Mouse (Mus musculus) liver, postnatal 0 days (tissue): Measurements from ENCODE around the gene Slfnl1. TPM values are rescaled to one million over a fixed set of nuclear protein-coding genes. Genes with fewer than 3 reads are reported as not detected.

Experiments used
- ATAC-seq: fragments of 200-750 bp; cut with Nextera tagmentation; 2 replicates; pipeline ENCODE4 v1.8.0; 2017; ENCODE audit warnings: mild to moderate bottlenecking, moderate library complexity
- DNase-seq: peaks from one replicate; pipeline ENCODE4 v3.0.0-alpha.2; 2016
- H3K27ac ChIP-seq: fragments of 300-500 bp; sonication (generic); 2 replicates; pipeline ENCODE4 v1.5.1; 2014; ENCODE audit warnings: antibody characterized with exemption, moderate library complexity, mild to moderate bottlenecking, low read depth
- H3K27me3 ChIP-seq: fragments of 300-500 bp; sonication (generic); 2 replicates; pipeline ENCODE4 v1.6.1; 2014; ENCODE audit warnings: low read length, control low read depth, mixed read lengths; ENCODE audit not compliant: insufficient read depth
- H3K36me3 ChIP-seq: fragments of 300-500 bp; sonication (generic); replicated peaks from 2 replicates; pipeline ENCODE4 v1.6.1; 2014; ENCODE audit warnings: mild to moderate bottlenecking, control low read depth, low read length, moderate library complexity, mixed read lengths; ENCODE audit not compliant: insufficient read depth
- H3K4me1 ChIP-seq: fragments of 300-500 bp; sonication (generic); 2 replicates; pipeline ENCODE4 v1.6.1; 2014; ENCODE audit warnings: antibody characterized with exemption, mild to moderate bottlenecking, control low read depth; ENCODE audit not compliant: insufficient read depth
- H3K4me2 ChIP-seq: fragments of 300-500 bp; sonication (generic); 2 replicates; pipeline ENCODE4 v1.6.1; 2014; ENCODE audit warnings: low read depth, mild to moderate bottlenecking, low read length, moderate library complexity, mixed read lengths
- H3K4me3 ChIP-seq: fragments of 300-500 bp; sonication (generic); 2 replicates; pipeline ENCODE4 v1.5.1; 2014; ENCODE audit warnings: low read depth, low read length
- H3K9ac ChIP-seq: fragments of 300-500 bp; sonication (generic); replicated peaks from 2 replicates; pipeline ENCODE4 v1.6.1; 2014; ENCODE audit warnings: mild to moderate bottlenecking, moderate library complexity
- H3K9me3 ChIP-seq: fragments of 300-500 bp; sonication (generic); 2 replicates; pipeline ENCODE4 v1.6.1; 2016; ENCODE audit warnings: mild to moderate bottlenecking, control low read depth, low read length, mixed read lengths
- CTCF ChIP-seq: sonication (generic); IDR thresholded peaks from 2 replicates; pipeline ENCODE4 v1.5.1; 2016; ENCODE audit warnings: antibody characterized with exemption, low read depth
- EP300 ChIP-seq: IDR thresholded peaks from 2 replicates; pipeline ENCODE4 v1.6.1; 2016; ENCODE audit warnings: antibody characterized with exemption, low read depth, mild to moderate bottlenecking
- WGBS: fragments of 180-500 bp; shearing (Covaris S2); extraction: QIAGEN DNeasy Blood & Tissue Kit; methylation state at CpG from one replicate; pipeline ENCODE4 v1.1.7; 2014; ENCODE audit not compliant: insufficient replicate concordance; 5-methylcytosine and 5-hydroxymethylcytosine counted together
- polyA plus RNA-seq: library from polyadenylated mRNA; unstranded; fragments of >200 nt; fragmentation: Nextera tagmentation; extraction: Ambion mirVana; gene quantifications from 2 replicates; pipeline ENCODE4 v1.2.1, GENCODE M21; 2015

Slfnl1 gene
- not detected in 2 replicates for polyA plus RNA-seq

- peaks cover 22% of the 10 kb centered on the region; the same call in 1 of the 2 replicates for H3K36me3 ChIP-seq
- no peak for ATAC-seq
- 76% methylated on average over 6 of the region's 6 CpGs for WGBS
- no peaks in the 10 kb centered on the region for H3K9me3 ChIP-seq
- no peak for DNase-seq
- H3K4me2 ChIP-seq: no peak within 1 kb of the TSS
- no peaks in the 10 kb centered on the region for H3K27me3 ChIP-seq
- no peak within 1 kb of the TSS for H3K9ac ChIP-seq
- no peak for TF ChIP-seq EP300
- TF ChIP-seq CTCF: no peak
- H3K4me3 ChIP-seq: no peak within 1 kb of the TSS
- no peak within 1 kb of the TSS for H3K27ac ChIP-seq
- no peaks in the 10 kb centered on the region for H3K4me1 ChIP-seq
Measured at GRCm38 (mm10) chr4:120531986-120532385, at the start of gene Slfnl1. TSS of gene Slfnl1 (plus strand) at chr4:120532231.

GRCm38 (mm10) chr4:120487707-120488106 is 44.3 kb upstream of the Slfnl1 start:
- no peak overlapping the region for H3K9ac ChIP-seq
- no peaks in the 10 kb centered on the region for H3K4me1 ChIP-seq
- ATAC-seq (no peak), DNase-seq (no peak)
- no peak overlapping the region for H3K4me3 ChIP-seq
- H3K27ac ChIP-seq: no peak overlapping the region
- WGBS: 52% methylated on average over 1 of the region's 1 CpGs
- H3K27me3 ChIP-seq: no peaks in the 10 kb centered on the region
- TF ChIP-seq CTCF (no peak), EP300 (no peak)
- H3K9me3 ChIP-seq: no peaks in the 10 kb centered on the region
- H3K4me2 ChIP-seq: no peak overlapping the region
- peaks cover 19% of the 10 kb centered on the region for H3K36me3 ChIP-seq

GRCm38 (mm10) chr4:120506955-120507354 is 25.1 kb upstream of the Slfnl1 start:
- TF ChIP-seq CTCF: no peak
- TF ChIP-seq EP300: no peak
- Histone ChIP-seq H3K4me3 (no peak overlapping the region), H3K4me1 (no peaks in the 10 kb centered on the region), H3K27ac (no peak overlapping the region), H3K27me3 (no peaks in the 10 kb centered on the region), H3K36me3 (peaks cover 40% of the 10 kb centered on the region), H3K9ac (no peak overlapping the region), H3K4me2 (no peak overlapping the region), H3K9me3 (peaks cover 3% of the 10 kb centered on the region; the same call in 1 of the 2 replicates)
- 86% methylated on average over 1 of the region's 1 CpGs for WGBS
- DNase-seq (no peak), ATAC-seq (no peak)

GRCm38 (mm10) chr4:120511203-120511602 is 20.8 kb upstream of the Slfnl1 start:
- Histone ChIP-seq H3K4me1 (no peaks in the 10 kb centered on the region), H3K27me3 (no peaks in the 10 kb centered on the region), H3K9ac (no peak overlapping the region)

GRCm38 (mm10) chr4:120514366-120514765 is 17.7 kb upstream of the Slfnl1 start:
- H3K4me2 ChIP-seq: no peak overlapping the region
- no peaks in the 10 kb centered on the region for H3K9me3 ChIP-seq
- 85% methylated on average over 2 of the region's 2 CpGs for WGBS
- H3K27me3 ChIP-seq: no peaks in the 10 kb centered on the region
- H3K9ac ChIP-seq: no peak overlapping the region
- no peak for DNase-seq
- H3K4me3 ChIP-seq: no peak overlapping the region
- no peak overlapping the region for H3K27ac ChIP-seq
- TF ChIP-seq CTCF (no peak), EP300 (no peak)
- no peak for ATAC-seq
- peaks cover 32% of the 10 kb centered on the region for H3K36me3 ChIP-seq
- no peaks in the 10 kb centered on the region for H3K4me1 ChIP-seq

More at GRCm38 (mm10) chr4:120511203-120511602, 20.8 kb upstream of the Slfnl1 start:
- Histone ChIP-seq H3K27ac (no peak overlapping the region), H3K4me3 (no peak overlapping the region), H3K9me3 (peaks cover 3% of the 10 kb centered on the region; the same call in 1 of the 2 replicates), H3K4me2 (no peak overlapping the region), H3K36me3 (peaks cover 44% of the 10 kb centered on the region)
- ATAC-seq (no peak), DNase-seq (no peak)
- WGBS: 81% methylated on average over 4 of the region's 4 CpGs
- TF ChIP-seq CTCF (no peak), EP300 (no peak)

- Histone ChIP-seq H3K4me3 (no peak overlapping the region), H3K27ac (no peak overlapping the region), H3K36me3 (peaks cover 29% of the 10 kb centered on the region), H3K9ac (no peak overlapping the region), H3K27me3 (no peaks in the 10 kb centered on the region), H3K9me3 (no peaks in the 10 kb centered on the region), H3K4me1 (no peaks in the 10 kb centered on the region), H3K4me2 (no peak overlapping the region)
- no peak for DNase-seq
- 86% methylated on average over 7 of the region's 7 CpGs for WGBS
- TF ChIP-seq EP300 (no peak), CTCF (no peak)
- peak; percentile 97 for ATAC-seq
Measured at GRCm38 (mm10) chr4:120516491-120516890, 15.5 kb upstream of the Slfnl1 start.

GRCm38 (mm10) chr4:120516907-120517306 is 15.1 kb upstream of the Slfnl1 start:
- WGBS: 81% methylated on average over 7 of the region's 7 CpGs
- Histone ChIP-seq H3K27me3 (no peaks in the 10 kb centered on the region), H3K4me2 (no peak overlapping the region), H3K4me1 (no peaks in the 10 kb centered on the region), H3K36me3 (peaks cover 31% of the 10 kb centered on the region), H3K9ac (no peak overlapping the region), H3K27ac (no peak overlapping the region), H3K4me3 (no peak overlapping the region), H3K9me3 (no peaks in the 10 kb centered on the region)
- TF ChIP-seq EP300 (no peak), CTCF (no peak)
- DNase-seq: no peak
- no peak; the same call in 1 of the 2 replicates for ATAC-seq
